Mouse (Mus musculus): Measurements from ENCODE around the gene Ttc21a.
A peak's percentile ranks its signal among the peaks of the same experiment; 100 is the strongest.

Gene Ttc21a

DNA sequence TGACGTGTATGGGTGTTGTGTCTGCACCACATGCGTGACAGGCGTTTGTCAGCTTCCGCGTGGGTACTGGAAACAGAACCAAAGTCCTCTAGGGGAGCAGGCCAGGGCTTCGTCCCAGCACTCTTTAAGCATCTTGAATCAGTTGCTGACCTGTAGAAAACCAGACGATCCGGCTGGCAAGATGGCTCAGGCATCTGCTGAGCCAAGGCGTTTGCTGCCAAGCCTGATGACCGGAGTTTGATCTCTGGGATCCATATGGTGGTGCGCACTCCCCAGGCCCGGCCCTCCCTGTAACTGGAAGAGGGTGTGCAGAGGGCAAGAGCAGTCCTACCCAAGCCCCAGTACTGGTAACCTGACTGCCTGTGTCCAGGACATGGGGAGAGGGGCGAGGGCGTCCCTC, 4.5 kb downstream of the Ttc21a start:
- DNase-seq = peak; percentile 34 to 37

DNA sequence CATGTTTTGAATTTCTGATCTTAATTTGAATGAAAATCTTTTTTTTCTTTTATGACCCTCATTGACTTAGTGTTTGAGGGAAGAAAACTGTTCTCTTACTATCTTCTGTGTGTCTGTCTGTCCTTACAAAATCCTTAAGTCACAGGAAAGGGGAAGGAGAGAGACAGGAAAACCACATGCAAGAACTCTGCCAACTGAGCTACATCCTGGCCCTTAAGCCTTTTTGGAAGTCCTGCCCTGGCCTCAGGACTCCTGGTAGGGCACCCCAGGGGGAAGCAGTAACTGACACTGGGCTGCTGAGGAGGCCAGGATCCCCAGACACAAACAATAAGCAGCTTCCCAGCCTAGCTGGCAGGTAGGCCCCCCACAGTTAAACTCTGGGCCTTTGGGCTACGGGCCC, 5.9 kb downstream of the Ttc21a start:
- no peak for DNase-seq

DNA sequence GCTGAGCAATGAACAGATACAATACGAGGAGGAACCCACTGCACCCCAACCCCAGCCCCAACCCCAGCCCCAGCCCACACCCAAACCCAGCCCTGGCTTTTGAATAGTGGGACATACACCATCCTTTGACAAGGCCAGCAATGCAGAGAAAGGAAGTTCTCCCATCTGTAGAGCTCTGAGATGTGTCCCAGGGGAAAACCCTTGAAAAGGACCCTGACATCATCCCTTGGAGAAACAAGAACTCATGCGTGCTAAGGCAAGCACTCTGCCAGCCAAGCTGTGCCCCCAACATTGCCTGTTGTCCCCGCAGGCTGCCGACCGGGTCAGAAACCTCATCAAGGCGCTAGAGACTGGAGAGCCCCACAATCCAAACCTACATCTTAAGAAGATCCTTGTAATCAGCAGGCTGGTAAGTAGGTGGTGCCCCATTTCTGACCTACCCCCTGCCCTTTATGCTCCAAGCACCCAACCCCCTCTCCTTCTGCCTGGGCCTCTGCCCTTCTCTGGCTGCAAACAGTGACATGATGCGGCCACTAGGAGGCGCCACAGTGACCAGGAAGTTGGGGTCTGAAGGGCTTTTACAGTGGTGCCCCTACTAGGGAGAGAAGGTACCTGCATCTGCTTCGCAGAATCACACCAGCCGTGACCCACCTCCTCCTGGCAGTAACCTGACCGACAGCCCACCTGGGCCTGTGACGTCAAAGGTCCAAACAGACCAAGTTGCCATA, 7.9 kb downstream of the Ttc21a start:
- DNase-seq = no peak

DNA sequence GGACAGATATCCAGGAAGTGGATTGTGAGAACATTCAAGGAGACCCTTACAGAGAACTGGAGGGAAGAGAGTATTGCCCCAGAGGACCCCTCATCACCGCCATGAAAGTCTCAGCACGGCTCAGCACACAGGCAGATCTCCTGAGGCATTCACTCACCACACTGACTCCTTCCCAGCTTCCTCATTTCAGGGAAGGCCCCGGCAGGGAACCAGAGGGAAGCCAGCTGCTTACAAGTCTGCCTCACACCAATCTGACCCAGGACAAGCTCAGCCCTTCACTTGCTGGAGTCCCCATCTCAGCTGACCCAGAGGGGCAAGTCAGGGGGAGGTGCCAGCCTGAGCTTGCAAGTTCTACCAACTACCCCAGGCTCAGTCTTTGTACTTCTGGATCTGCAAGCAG, 11.4 kb downstream of the Ttc21a start:
- DNase-seq = no peak

DNA sequence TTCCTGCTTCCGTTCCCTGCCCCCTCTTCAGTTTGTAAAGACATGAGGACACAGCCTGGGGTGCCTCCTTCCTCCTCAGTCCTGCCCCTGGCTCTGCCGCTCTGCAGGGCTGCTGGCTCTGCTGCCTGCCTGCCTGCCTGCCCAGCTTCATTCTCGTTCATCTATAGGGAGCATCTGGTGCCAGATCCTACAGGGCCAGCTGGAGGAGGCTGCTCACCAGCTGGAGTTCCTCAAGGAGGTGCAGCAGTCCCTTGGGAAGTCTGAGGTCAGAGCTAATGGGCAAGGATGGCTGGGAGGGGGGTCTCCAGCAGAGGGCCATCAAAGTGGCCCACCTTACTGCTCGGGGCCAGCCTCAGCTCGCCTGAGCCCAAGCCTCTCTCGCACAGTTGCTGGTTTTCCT, 13.0 kb downstream of the Ttc21a start:
- DNase-seq = no peak

DNA sequence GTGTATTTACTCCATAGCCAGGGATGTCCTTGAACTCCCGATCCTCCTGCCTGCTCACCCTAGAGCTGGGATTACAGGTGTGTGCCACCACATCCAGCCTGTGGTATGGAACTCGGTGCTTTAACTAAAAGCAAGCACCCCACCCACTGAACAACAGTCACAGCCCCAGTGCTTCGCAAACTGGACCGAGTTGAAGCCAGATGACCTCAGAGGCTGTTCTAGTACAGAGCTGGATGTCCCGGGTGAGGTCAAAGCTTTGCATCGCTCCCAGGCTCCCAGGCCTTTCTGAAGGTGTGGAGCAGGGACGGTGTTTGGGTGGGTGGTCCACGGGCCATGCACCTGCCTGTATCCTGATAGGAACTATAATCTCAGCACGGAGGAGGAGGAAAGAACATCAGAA, 14.0 kb downstream of the Ttc21a start:
- no peak for DNase-seq

DNA sequence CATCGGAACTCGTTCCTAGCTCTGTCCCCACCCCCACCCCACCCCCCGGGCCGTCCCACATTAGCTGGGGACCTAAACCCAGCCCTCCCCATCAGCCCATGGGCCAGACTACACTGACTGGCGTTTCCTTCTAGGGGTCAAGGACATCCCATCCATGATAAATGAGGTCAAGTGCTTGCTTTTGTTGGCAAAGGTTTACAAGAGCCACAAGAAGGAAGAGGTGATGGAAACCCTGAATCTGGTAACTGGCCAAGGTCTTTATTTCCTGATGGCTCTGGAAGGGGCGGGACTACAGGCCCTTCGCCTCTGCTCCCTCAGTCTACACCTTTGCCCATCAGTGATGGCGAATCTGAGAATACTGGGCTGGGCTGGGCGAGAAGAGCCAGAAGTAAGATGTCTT, 21.4 kb downstream of the Ttc21a start:
- no peak for DNase-seq

DNA sequence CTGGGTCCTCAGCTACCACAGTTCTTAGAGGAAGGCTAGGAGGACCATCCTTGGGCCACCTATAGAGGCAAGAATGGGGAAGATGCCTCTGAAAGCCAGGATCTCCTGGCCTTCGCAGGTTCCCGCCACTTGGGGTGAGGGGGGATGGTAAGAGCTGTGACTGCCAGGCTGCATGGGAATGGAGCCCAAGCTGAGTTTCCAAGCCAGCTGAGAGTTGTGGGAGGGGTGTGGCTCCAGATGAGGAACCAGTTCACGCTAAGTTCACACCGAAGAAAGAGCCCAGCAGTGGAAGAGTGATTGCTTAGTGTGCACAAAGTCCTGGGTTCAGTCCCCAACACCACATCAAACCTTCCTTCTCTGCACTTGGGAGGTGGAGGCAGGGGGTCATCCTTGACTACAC, 24.8 kb downstream of the Ttc21a start:
- DNase-seq = no peak

DNA sequence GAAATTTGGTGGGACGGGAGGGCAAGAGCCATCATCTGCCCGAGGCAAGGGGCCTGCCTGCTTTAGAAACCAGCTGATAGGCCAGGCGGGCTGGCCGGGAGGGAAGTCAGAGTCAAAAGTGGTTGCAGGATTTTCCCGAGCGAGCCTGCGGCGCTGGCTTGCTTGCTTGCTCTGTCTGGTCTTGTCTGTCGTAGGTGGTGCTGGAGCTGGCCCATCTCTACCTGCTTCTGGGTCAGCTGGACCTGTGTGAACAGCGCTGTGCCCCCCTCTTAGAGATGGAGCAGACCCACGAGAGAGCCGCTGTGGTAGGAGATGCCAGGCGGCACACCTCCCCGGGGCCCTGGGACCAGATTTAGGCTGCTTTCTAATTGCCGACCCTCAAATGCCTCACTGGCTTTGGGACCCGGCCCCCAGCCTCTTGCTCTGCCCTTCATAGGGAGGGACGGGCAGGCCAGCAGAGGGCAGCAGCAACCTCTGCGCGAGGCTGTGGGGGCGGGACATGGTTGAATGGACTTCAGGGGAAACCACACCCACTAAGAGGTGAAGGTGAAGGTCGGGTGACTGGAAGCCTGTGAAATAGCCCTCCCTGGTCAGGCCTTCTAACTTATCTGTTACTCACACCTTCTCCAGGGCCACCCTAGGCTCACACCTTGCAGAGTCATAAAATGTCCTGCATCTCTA, 25.7 kb downstream of the Ttc21a start:
- peak; percentile 63 to 67 for DNase-seq

DNA sequence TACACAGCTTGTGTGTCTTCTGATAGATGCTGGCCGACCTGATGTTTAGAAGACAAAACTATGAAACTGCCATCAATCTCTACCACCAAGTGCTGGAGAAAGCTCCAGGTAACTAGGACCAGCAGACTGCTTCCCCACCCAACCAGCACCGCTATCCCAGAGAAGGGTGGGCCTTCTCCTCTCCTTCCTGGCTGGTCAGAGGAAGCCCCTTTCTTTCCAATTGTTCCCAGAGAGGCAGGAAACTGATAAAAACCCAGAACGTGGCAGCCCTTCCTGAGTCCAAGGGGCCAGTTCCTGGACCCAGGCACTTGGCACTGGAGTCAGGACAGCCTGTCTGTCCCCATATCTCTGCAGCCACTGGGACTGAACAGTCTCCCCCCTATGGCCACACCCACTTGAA, 26.8 kb downstream of the Ttc21a start:
- DNase-seq = no peak

DNA sequence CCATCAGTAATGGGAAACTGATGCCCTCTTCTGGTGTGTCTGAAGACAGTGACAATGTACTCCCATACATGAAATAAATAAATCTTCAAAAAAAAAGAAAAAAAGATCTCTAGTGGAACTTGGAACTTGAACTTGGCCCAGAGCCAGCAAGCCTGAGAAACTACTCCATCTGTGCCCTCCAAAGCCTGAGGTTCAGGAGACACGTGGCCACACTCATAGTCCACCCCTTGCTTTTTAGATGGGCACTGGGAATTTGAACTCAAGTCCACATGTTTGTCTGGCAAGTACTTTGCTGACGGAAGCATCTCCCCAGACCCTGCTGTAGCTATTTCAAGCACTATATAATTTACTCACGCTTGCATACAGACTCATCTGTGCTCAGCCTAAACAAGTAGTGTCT, 27.8 kb downstream of the Ttc21a start:
- peak in 1 of 2 experiments; percentile 28 for DNase-seq

DNA sequence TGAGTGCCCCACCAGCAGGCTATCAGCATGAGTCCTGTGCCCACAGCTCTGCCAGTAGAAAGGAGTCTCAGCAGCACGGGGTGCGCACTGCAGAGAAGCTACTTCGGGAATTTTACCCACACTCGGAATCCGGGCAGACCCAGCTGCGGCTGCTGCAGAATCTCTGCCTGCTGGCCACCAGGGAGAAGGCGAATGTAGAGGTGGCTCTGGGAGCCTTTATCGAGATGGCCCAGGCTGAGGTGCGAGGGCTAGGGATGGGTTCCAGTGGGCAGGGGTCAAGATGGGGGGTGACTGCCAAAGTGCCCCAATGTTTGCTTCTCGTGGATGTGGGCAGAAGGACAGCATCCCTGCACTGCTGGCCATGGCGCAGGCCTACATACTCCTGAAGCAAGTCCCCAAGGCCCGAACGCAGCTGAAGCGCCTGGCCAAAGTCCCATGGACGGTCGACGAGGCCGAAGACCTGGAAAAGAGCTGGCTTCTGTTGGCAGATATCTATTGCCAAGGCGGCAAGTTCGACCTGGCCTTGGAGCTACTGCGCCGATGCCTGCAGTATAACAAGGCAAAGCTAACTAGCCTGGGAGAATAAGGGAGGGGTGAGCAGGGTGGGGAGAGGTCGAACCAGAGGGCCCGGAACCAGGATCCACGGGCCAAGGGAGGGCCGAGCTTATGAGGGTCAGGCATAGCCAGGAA, 29.0 kb downstream of the Ttc21a start:
- DNase-seq = no peak

DNA sequence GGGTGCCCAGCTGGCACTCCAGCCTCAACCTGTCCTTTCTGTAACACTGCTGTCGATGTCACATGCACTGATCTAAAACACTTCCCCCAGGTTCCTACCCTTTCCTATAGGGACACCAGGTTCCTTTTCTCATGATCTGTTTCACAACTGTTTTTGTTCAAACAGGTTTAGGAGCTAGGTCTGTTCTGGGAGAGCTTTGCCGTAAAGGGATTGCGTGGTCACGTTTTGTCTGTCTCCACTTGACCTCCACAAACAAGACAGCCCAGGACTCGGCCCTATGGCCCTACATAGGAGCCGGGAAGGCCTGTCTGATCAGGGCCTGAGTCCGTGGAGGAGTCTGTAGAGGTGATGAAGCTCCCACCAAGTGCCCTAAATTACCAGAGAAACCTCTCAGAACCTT, 32.4 kb downstream of the Ttc21a start:
- DNase-seq = no peak

DNA sequence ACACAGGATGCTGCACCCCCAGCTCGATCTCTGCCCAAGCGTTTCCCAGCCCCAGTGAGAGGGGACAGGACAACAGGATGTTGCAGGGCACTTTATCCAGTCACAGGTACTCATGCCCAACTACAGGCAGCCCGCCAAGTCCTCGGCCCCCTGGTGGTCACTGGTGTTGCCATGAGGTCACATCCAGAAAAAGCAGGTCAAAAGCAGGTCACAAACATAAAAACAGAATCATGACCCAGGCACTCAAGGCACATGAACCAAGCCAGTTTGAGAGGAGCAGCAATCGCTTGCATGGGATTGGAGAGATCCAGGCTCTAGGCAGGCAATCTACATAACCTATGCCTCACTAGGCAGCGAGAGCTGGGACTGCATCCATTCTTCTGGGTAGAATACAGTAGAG, 32.8 kb downstream of the Ttc21a start:
- DNase-seq = peak; percentile 62 to 76

DNA sequence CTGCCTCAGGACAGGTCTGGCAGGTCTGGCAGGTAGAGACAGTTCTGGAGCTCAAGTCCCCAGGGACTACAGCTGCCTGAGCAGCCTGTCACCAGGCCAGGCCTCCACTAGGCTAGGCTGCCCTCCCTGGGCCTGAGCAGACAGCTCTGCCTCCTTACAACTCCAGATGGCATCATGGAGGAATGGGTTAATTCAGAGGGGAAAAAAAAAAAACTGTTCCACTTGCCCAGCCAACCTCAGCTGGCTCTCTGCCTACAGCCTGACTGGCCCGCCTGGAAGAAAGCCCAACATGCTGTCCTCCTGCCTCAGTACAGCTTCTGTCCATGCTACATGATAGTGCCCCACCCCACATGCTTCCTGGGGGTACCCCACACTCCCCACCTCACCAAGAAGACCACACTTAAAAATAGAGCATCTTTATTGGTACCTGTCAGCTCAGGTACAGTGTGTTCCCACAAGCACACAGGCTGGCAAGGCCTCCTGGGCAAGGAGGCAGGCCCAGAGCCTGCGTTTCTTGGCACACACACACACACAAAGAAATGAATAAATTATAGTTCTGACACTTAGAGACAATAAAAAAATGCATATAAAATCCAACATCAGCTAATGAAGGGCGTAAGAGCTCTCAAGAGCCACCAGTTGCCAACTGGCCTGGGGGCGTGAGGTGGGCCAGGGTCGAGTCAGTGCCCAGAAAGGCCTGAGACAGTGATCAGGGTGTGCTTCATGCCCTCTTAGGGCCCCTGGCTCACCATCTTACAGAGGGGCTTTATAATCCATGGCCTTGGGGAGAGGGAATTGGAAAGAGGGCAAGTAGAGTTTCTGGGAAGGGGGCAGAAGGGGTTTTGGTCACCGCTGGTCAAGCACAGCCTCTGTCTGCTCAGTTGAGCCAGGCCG, 33.6 kb downstream of the Ttc21a start:
- peak; percentile 84 to 85 for DNase-seq

DNA sequence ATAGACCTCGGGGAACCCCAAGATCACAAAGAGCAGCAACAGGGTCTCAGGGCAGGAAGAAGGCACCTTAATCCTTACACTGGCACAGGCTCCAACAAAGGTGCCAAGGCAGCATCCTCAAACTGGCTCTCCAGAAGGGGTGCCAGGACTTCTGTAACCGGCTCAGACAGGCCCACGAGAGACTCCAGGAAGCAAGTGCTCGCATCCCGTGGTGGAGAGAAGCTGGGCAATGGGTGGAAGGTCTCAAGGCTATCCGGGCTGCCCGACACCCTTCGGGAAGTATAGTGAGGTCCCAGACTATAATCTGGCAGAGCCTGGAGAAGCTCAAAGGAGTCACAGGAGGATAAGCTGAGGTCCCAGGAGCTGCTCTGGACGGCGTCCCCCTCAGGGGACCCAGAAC, 34.8 kb downstream of the Ttc21a start:
- DNase-seq = peak in 1 of 2 experiments; percentile 30

DNA sequence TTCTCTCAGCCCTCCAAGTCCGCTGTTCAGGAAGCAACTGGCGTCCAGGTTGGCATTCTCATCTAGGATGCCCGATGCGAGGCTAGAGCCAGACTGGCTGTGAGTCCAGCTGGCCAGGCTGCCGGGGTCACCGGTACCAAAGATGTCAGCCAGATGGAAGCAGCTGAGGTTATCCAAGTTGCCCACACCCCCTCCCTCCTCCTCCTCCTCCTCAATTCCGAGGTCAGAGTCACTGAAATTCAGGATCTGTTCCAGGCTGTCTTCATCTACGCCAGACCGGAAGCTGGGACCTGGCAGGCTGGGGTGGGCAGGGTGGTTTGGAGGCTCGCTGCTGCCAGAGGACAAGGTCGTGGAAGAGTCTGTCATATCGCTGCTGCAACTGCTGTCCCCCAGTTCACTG, 35.2 kb downstream of the Ttc21a start:
- DNase-seq = peak; percentile 64 to 75

DNA sequence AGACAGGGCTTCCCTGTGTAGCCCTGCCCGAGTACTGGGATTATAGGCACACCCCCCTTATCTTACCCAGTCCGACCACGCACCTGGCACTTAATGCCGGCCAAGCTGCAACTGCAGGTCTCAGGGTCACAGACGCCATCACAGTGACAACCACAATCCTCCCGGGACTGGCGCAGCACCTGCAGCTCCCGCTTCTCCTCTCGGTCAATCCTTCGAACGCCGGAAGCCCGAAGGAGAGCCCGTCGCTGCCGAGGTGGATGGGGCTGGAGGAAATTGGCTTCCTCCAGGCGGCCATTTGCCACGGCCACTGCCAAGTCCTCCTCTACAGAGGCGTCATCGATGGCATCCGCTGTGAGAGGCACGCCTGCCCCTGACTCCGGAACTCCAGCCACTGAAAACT, 35.9 kb downstream of the Ttc21a start:
- peak in 1 of 2 experiments; percentile 27 for DNase-seq

DNA sequence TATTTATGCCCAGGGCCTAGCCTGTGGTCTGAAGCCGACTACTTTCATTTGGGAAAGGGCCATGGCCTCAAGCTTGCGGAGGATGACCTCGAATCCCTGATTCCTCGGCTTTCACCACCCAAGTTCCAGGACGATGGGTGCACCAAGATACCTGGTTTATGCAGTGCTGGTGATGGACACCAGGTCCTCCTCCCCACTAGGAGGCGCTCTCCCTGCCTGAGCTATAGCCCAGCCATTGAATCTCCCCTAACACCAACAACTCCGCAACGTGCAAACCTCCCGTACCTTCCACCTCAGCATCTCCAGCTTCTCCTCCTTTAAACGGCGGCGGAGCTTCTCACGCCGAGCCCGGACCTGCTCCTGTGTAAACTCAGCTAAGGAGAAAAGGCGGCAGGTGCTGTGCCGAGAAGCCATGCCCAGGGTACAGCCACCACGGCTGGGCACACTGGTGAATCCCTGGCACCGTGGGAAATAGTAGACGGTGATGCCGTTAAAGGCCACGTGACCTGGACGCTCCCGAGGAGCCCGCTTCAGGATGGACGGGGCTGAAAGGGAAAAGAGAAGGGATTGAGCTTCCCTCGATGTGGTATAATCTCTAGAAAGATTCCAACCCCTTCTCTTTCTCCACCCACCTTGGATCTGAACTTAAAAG, 36.6 kb downstream of the Ttc21a start:
- peak; percentile 24 to 42 for DNase-seq

DNA sequence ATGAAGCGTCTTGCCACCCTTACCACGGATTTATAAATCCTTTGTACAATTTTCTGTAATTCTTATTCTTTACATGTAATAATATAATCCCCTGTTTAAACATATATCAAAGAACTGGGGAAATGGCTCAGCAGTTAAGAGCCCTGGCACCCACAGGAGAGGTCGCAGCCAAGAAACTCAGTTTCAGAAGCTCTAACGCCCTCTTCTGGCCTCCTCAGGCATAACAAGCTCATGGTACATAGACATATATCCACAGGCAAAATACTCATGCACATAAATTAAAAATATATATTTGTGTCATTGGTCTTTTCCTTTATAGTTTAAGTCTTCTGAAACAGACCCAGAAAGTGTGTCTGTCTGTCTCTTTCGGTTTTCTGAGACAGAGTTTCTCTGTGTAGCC, 37.2 kb downstream of the Ttc21a start:
- DNase-seq = no peak

DNA sequence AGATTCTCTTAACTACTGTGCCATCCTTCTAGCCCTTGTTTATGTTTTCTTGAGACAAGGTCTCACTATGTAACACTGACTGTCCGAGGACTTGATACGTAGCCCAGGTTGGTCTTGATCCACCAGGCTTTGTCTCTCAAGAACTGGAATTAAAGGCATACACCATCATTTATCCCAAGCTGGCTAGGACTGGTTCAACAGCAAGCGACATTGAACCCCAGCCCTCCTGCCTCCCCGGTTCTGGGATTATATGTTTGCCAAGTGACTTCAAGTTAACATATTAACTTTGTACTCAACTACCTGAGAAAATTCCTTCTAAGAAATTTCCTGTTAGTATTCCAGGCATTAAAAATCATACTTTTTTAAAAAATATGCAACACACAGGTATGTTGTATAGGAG, 37.9 kb downstream of the Ttc21a start:
- no peak for DNase-seq

Data from cerebellum, adult 18-20 months (tissue).